Mouse (Mus musculus): ENCODE measurements around the gene Atp2b4.

Atp2b4 gene

GRCm38 (mm10) chr1:133797979-133798820, 2.6 kb downstream of the Atp2b4 start:
- peak; percentile 34 for DNase-seq (ENCODE audit: low spot score)

GRCm38 (mm10) chr1:133797327-133797978, 3.4 kb downstream of the Atp2b4 start:
- no peak for DNase-seq (ENCODE audit: low spot score)

GRCm38 (mm10) chr1:133793646-133794045, 7.2 kb downstream of the Atp2b4 start:
- DNase-seq (ENCODE audit: low spot score) = no peak

- no peak for DNase-seq (ENCODE audit: low spot score)
These were observed 10.8 kb downstream of the Atp2b4 start for GRCm38 (mm10) chr1:133790011-133790410.

- no peak for DNase-seq (ENCODE audit: low spot score)
These were observed 12.0 kb downstream of the Atp2b4 start for GRCm38 (mm10) chr1:133788864-133789263.

- no peak for DNase-seq (ENCODE audit: low spot score)
These were observed 13.2 kb downstream of the Atp2b4 start for GRCm38 (mm10) chr1:133787500-133788210.

- DNase-seq (ENCODE audit: low spot score) = peak; percentile 49
These were observed 16.2 kb downstream of the Atp2b4 start for GRCm38 (mm10) chr1:133784621-133785020.

- DNase-seq (ENCODE audit: low spot score) = no peak
These were observed 19.3 kb downstream of the Atp2b4 start for GRCm38 (mm10) chr1:133781531-133781930.

- no peak for DNase-seq (ENCODE audit: low spot score)
These were observed 21.8 kb downstream of the Atp2b4 start for GRCm38 (mm10) chr1:133779043-133779442.

GRCm38 (mm10) chr1:133777651-133778231, 23.1 kb downstream of the Atp2b4 start:
- DNase-seq (ENCODE audit: low spot score) = no peak

- DNase-seq (ENCODE audit: low spot score) = no peak
These were observed 28.3 kb downstream of the Atp2b4 start for GRCm38 (mm10) chr1:133772553-133772952.

- no peak for DNase-seq (ENCODE audit: low spot score)
These were observed 28.9 kb downstream of the Atp2b4 start for GRCm38 (mm10) chr1:133771831-133772399.

- DNase-seq (ENCODE audit: low spot score) = no peak
These were observed 32.8 kb downstream of the Atp2b4 start for GRCm38 (mm10) chr1:133767994-133768393.

- no peak for DNase-seq (ENCODE audit: low spot score)
These were observed 33.8 kb downstream of the Atp2b4 start for GRCm38 (mm10) chr1:133766901-133767529.

- peak; percentile 53 for DNase-seq (ENCODE audit: low spot score)
These were observed 35.5 kb downstream of the Atp2b4 start for GRCm38 (mm10) chr1:133765376-133765775.

GRCm38 (mm10) chr1:133762946-133763422, 37.9 kb downstream of the Atp2b4 start:
- DNase-seq (ENCODE audit: low spot score) = no peak

- DNase-seq (ENCODE audit: low spot score) = no peak
These were observed 39.6 kb downstream of the Atp2b4 start for GRCm38 (mm10) chr1:133761278-133761677.

GRCm38 (mm10) chr1:133754317-133754868, 46.4 kb downstream of the Atp2b4 start:
- DNase-seq (ENCODE audit: low spot score) = no peak

GRCm38 (mm10) chr1:133753325-133753724, 47.5 kb downstream of the Atp2b4 start:
- no peak for DNase-seq (ENCODE audit: low spot score)

- DNase-seq (ENCODE audit: low spot score) = no peak
These were observed 49.2 kb downstream of the Atp2b4 start for GRCm38 (mm10) chr1:133751621-133752020.

GRCm38 (mm10) chr1:133749954-133750353, 50.9 kb downstream of the Atp2b4 start:
- DNase-seq (ENCODE audit: low spot score) = peak; percentile 19
